In the genomic region with DNA sequence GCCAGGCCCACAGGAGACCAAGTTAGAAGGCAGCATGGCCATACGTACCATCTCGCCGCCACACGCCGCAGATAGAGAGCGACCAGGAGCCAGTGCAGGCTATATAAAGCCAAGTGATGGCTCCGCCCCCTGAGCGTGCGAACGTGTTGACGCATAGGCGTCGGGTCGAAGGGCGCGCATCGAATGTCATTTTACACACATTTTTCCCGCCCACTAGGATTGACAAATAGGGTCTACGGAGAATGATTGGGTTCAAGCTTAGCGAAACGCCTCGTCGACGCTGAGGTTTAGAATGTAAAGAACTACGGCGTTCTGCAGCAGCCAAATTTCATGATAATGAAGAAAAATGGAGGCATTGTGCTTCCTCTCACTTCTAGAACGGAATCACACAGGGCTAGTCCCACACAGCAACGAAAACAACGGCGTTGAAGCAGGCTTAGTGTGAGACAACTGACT, we compare ENCODE assay signal across 8 mouse cellular contexts. TPM values are rescaled to one million over a fixed set of nuclear protein-coding genes. Genes with fewer than 3 reads are reported as not detected.
DNase-seq lines count a peak whose midpoint lies in the region; ATAC-seq and TF ChIP-seq lines count a peak whose summit lies in the region.

No protein-coding gene starts in this region.

- peak; percentile 100 for DNase-seq in ES-CJ7 (ENCODE audit: low read depth, low spot score)
- DNase-seq in cerebellum, adult 11 months, result peak; percentile 98
- DNase-seq in forebrain, embryonic 14.5 days (ENCODE audit: low spot score), result peak; percentile 100
- DNase-seq in heart, postnatal 25 days (ENCODE audit: low spot score), result peak; percentile 95
- DNase-seq in layer of hippocampus, adult 18-20 months (ENCODE audit: low spot score in 2 of 2), result peak; percentile 97 to 99
- peak; percentile 97 for DNase-seq in lung, adult 2 months
- DNase-seq in thymus, adult 18-20 months, result peak; percentile 96 to 98

- no peaks in the 10 kb centered on the region for H3K9me3 ChIP-seq in forebrain, embryonic 14.5 days (replicated peaks; ENCODE audit: control insufficient read depth, low read length)

- H3K36me3 ChIP-seq in forebrain, embryonic 14.5 days (ENCODE audit: control insufficient read depth, insufficient read depth, low read length), result peaks cover 39% of the 10 kb centered on the region

- ATAC-seq in forebrain, embryonic 14.5 days, result peak; percentile 96
- ATAC-seq in neutrophil, adult 5-6 weeks (ENCODE audit: extremely low read depth, insufficient number of reproducible peaks, low FRiP score, poor library complexity, severe bottlenecking), result peak; percentile 95

- H3K4me3 ChIP-seq in forebrain, embryonic 14.5 days (ENCODE audit: low read depth, low read length), result peak overlapping the region; percentile 64
- peak overlapping the region; percentile 98 for H3K4me3 ChIP-seq in lung, adult 2 months (replicated peaks; ENCODE audit: extremely low read depth, low read depth, low read length)

- TF ChIP-seq POLR2A in lung, adult 2 months (IDR thresholded peaks at IDR 0.05; ENCODE audit: borderline replicate concordance, extremely low read depth, low read depth, low read length), result peak; percentile 100

- peak overlapping the region; percentile 80 for H3K4me2 ChIP-seq in forebrain, embryonic 14.5 days (ENCODE audit: low read length)

- under 1% methylated on average over 30 of the region's 30 CpGs for WGBS in forebrain, embryonic 14.5 days
- WGBS in lung, adult 2 months, result under 1% methylated on average over 30 of the region's 30 CpGs

- intact Hi-C loops in heart, postnatal 25 days (cut with DNase I), result loop anchor here (10.0 kb wide), 1 partner anchor 319 kb away; no protein-coding TSS in a partner anchor

- peak overlapping the region; percentile 94 for H3K9ac ChIP-seq in forebrain, embryonic 14.5 days (ENCODE audit: low read length)

- H3K4me1 ChIP-seq in forebrain, embryonic 14.5 days (ENCODE audit: control insufficient read depth, insufficient read depth, low read length), result peaks cover 12% of the 10 kb centered on the region
- H3K4me1 ChIP-seq in lung, adult 2 months (ENCODE audit: control insufficient read depth, insufficient read depth, low read length), result peaks cover 8% of the 10 kb centered on the region

- no peaks in the 10 kb centered on the region for H3K27me3 ChIP-seq in forebrain, embryonic 14.5 days (replicated peaks; ENCODE audit: control insufficient read depth, insufficient read depth, low read length)

- no peak for TF ChIP-seq CTCF in lung, adult 2 months (IDR thresholded peaks at IDR 0.05; ENCODE audit: insufficient read depth, low read length)

- peak overlapping the region; percentile 97 for H3K27ac ChIP-seq in forebrain, embryonic 14.5 days (ENCODE audit: low read depth, low read length)

RNA-seq across cellular contexts. Expression of a gene that starts 7.8 kb away (rescaled TPM):
- 28.8 and 30.1 TPM in 2 replicates for polyA plus RNA-seq in forebrain, embryonic 14.5 days (2014; fragmentation: Nextera tagmentation; extraction: Ambion mirVana)
- 10 to 100 TPM; 77.5 to 92.2 TPM for total RNA-seq in heart, postnatal 25 days (2021)
- total RNA-seq in layer of hippocampus, adult 18-20 months (2021), result 100 to 1,000 TPM; 370 to 379 TPM
- polyA plus RNA-seq in lung, adult 2 months (2012; rRNA removed), result 44.1 and 50.9 TPM in 2 replicates
- total RNA-seq in neutrophil, adult 5-6 weeks (2017), result 0.74 TPM in 1 of 2 replicates, not detected in the other

RNA-seq across cellular contexts. Expression of a gene that starts 8.4 kb away (rescaled TPM):
- 768 and 902 TPM in 2 replicates for polyA plus RNA-seq in forebrain, embryonic 14.5 days (2014; fragmentation: Nextera tagmentation; extraction: Ambion mirVana)
- total RNA-seq in heart, postnatal 25 days (2021), result 100 to 1,000 TPM; 154 to 183 TPM
- total RNA-seq in layer of hippocampus, adult 18-20 months (2021), result 100 to 1,000 TPM; 600 to 628 TPM
- polyA plus RNA-seq in lung, adult 2 months (2012; rRNA removed), result 369 and 428 TPM in 2 replicates
- total RNA-seq in neutrophil, adult 5-6 weeks (2017), result 994 and 1,093 TPM in 2 replicates

RNA-seq across cellular contexts. Expression of a gene that starts 49.6 kb away (rescaled TPM):
- polyA plus RNA-seq in forebrain, embryonic 14.5 days (2014; fragmentation: Nextera tagmentation; extraction: Ambion mirVana), result 33.1 and 36.6 TPM in 2 replicates
- total RNA-seq in heart, postnatal 25 days (2021), result 10 to 100 TPM; 23.7 to 26.5 TPM
- 10 to 100 TPM; 21.2 to 23.4 TPM for total RNA-seq in layer of hippocampus, adult 18-20 months (2021)
- 19.1 and 23.5 TPM in 2 replicates for polyA plus RNA-seq in lung, adult 2 months (2012; rRNA removed)
- total RNA-seq in neutrophil, adult 5-6 weeks (2017), result 15.0 and 19.8 TPM in 2 replicates

Comparison
In these comparisons a context has a peak if more than half of its experiments do, and no peak if none do; other contexts are left out.
1. Peak in every context shown above with its lines: DNase-seq, ATAC-seq, H3K4me3 ChIP-seq and H3K27ac ChIP-seq.
2. RNA of a gene that starts 7.8 kb away (total RNA-seq): 370 to 379 TPM in layer of hippocampus, adult 18-20 months and 77.5 to 92.2 TPM in heart, postnatal 25 days; 0.74 TPM in neutrophil, adult 5-6 weeks; every median in the first group is over 10 times any median in the second.